Mouse (Mus musculus): ENCODE results near the gene Gm7861.
"Not testable (repeated sequence)": the region's sequence is repeated elsewhere in the genome, so short reads cannot be mapped to it uniquely, and the experiment has no call there.

DNA sequence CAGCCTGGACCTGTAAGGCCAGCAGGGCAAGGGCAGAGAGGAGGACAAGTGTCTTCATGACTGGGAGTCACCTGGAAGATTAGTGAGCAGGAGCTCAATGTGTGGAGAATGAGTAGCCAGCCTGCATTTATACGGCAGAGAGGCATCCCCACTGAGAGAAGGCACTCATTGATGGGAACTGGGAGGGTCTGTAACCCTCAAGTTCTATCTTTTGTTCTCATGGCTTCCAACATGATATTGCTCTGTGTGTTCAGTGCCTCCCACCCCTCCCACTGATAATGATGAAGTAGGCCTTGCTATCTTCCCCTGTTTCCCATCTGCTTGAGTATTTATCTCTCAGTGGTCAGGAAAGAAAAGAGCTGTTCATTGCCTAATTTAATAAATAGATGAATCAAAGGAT, at the start of gene Gm7861:
- TF ChIP-seq GATA1 (IDR thresholded peaks at IDR 0.05; ENCODE audit: borderline replicate concordance, low read length); FLI1 (IDR thresholded peaks at IDR 0.05; ENCODE audit: low read length): not testable (repeated sequence)

Measured in megakaryocyte, embryonic 14.5 days (primary cell).